Mouse (Mus musculus): ENCODE measurements around the gene Wdtc1. TPM values are rescaled to one million over a fixed set of nuclear protein-coding genes. Genes with fewer than 3 reads are reported as not detected.

The Wdtc1 gene
- polyA plus RNA-seq, 1 experiment from 2014 or later: 5.5 TPM

DNA sequence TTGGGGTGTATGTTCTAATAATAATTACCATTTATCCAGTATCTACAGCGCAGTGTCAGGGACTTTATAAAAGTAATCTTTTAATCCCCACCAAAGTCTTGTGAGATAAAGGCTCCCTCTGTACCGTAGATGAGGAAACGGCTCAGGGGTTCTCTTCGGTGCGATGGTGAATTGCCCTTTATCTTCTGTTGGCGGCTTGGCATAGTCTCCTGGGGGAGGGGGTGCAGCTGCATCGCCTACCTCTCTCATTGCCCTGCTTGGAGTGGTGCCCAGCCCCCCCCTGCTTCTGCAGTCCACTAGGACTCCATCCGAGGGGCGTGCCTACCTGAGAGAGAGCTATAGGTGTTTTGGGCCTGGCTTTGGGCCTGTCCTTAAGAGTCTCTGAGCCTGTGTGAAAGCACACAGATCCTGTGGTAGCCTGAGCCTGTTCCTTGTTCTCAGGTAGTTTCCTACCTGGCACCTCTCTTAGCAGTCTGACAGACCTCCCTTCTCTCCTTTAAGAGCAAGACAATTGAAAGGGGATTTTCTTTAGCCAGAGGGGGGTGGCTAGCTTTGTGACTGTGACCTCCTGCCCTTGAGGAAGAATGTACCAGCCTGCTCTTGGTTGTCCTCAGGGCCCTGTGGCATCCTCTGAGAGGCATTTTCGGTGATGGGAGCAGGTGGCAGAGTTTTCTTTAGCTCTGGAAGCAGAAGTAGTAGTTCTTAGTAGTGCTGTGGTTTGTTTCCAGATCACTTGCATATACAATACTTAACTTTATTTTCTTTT is 22.7 kb upstream of the Wdtc1 start:
- H3K27me3 ChIP-seq: no peaks in the 10 kb centered on the region
- H3K36me3 ChIP-seq: peaks cover 9% of the 10 kb centered on the region; the same call in 1 of the 2 replicates
- peak; percentile 49 for DNase-seq
- H3K27ac ChIP-seq: peak overlapping the region; percentile 64
- no peak overlapping the region for H3K4me3 ChIP-seq (replicated peaks)
- peaks cover 98% of the 10 kb centered on the region for H3K4me1 ChIP-seq (replicated peaks)
- peak overlapping the region; percentile 35 for H3K4me2 ChIP-seq
- peak overlapping the region; percentile 45 for H3K9ac ChIP-seq
- WGBS (ENCODE audit: insufficient replicate concordance): 27% methylated on average over 10 of the region's 10 CpGs
- H3K9me3 ChIP-seq (replicated peaks): no peaks in the 10 kb centered on the region
- peak; percentile 37 for ATAC-seq (ENCODE audit: low read depth)

- Histone ChIP-seq H3K4me3 (replicated peaks) (peak overlapping the region; percentile 88; the same call in 1 of the 2 replicates), H3K9me3 (replicated peaks) (no peaks in the 10 kb centered on the region), H3K27me3 (no peaks in the 10 kb centered on the region), H3K4me1 (replicated peaks) (peaks cover 93% of the 10 kb centered on the region), H3K9ac (peak overlapping the region; percentile 95), H3K4me2 (peak overlapping the region; percentile 90), H3K27ac (no peak overlapping the region), H3K36me3 (peaks cover 8% of the 10 kb centered on the region; the same call in 1 of the 2 replicates)
- WGBS (ENCODE audit: insufficient replicate concordance): 71% methylated on average over 4 of the region's 4 CpGs
- DNase-seq (no peak), ATAC-seq (ENCODE audit: low read depth) (no peak)
Measured at GRCm38 (mm10) chr4:133374011-133374410, 20.7 kb upstream of the Wdtc1 start.

DNA sequence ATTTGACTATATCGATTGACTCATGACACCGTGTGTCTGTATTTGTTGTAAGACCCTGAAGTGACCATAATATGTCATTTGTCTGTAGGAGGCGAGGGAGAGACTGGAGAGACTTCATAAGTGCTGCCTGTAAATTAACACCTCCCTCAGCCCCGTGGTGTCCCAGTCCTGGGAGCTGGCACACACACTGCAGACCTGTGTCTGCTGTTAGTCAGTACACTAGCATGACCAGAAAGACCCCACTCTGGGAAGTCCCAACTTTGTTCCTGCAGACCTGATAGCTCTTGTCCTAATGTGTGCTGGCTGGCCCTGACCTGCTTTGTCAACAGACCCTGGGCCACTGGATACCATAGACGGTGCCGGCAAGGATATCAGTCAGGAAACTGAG is 19.0 kb upstream of the Wdtc1 start:
- Histone ChIP-seq H3K27ac (peak overlapping the region; percentile 85), H3K27me3 (no peaks in the 10 kb centered on the region), H3K9ac (peak overlapping the region; percentile 95), H3K36me3 (peaks cover 8% of the 10 kb centered on the region; the same call in 1 of the 2 replicates), H3K9me3 (replicated peaks) (no peaks in the 10 kb centered on the region), H3K4me3 (replicated peaks) (peak overlapping the region; percentile 88), H3K4me2 (peak overlapping the region; percentile 90), H3K4me1 (replicated peaks) (peaks cover 76% of the 10 kb centered on the region)
- 42% methylated on average over 6 of the region's 6 CpGs for WGBS (ENCODE audit: insufficient replicate concordance)
- DNase-seq: no peak
- no peak for ATAC-seq (ENCODE audit: low read depth)

DNA sequence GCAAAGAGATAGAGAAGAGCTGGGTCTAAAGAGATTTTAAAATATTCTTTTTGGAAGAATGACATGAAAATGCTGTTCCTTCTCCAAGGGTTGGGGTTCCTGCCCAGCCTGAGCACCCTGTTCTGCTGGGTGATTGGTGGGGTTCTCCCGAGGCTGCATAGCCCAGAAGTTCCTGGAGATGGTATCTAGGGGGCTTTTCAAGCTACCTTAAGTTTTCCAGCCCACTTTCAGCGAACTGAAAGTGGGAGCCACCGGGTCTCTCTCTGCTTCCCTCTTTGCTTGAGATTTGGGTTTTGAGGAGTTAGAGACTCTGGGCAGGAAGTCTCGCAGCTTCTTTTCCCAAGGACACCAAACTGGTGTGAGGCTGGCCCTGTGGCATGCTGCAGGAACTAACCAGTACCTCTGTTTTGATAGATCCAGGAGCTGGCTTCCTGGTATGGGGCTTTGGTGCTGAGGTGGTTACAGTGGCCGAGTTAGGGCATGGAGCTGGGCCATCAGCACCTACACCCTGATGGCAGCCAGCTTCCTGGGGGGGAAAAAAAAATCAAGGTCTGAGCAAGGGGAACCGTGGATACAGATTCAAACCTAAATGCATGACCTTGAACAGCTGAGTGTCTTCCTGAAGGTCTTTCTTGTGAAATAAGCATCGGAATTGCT is 18.5 kb upstream of the Wdtc1 start:
- WGBS (ENCODE audit: insufficient replicate concordance): 38% methylated on average over 7 of the region's 7 CpGs
- no peak for ATAC-seq (ENCODE audit: low read depth)
- Histone ChIP-seq H3K36me3 (peaks cover 8% of the 10 kb centered on the region; the same call in 1 of the 2 replicates), H3K4me3 (replicated peaks) (peak overlapping the region; percentile 88), H3K27ac (peak overlapping the region; percentile 85), H3K27me3 (no peaks in the 10 kb centered on the region), H3K4me1 (replicated peaks) (peaks cover 71% of the 10 kb centered on the region), H3K4me2 (peak overlapping the region; percentile 90), H3K9me3 (replicated peaks) (no peaks in the 10 kb centered on the region), H3K9ac (peak overlapping the region; percentile 95)
- DNase-seq: no peak

- peaks cover 60% of the 10 kb centered on the region for H3K4me1 ChIP-seq (replicated peaks)
- H3K27ac ChIP-seq: peak overlapping the region; percentile 85
- peak overlapping the region; percentile 90 for H3K4me2 ChIP-seq
- peak; percentile 18; the same call in 1 of the 2 replicates for ATAC-seq (ENCODE audit: low read depth)
- peaks cover 8% of the 10 kb centered on the region; the same call in 1 of the 2 replicates for H3K36me3 ChIP-seq
- H3K4me3 ChIP-seq (replicated peaks): peak overlapping the region; percentile 88
- WGBS (ENCODE audit: insufficient replicate concordance): 48% methylated on average over 22 of the region's 22 CpGs
- DNase-seq: peak; percentile 71
- peak overlapping the region; percentile 95 for H3K9ac ChIP-seq
- no peaks in the 10 kb centered on the region for H3K27me3 ChIP-seq
- no peaks in the 10 kb centered on the region for H3K9me3 ChIP-seq (replicated peaks)
Measured at GRCm38 (mm10) chr4:133370298-133371274, 17.3 kb upstream of the Wdtc1 start.

DNA sequence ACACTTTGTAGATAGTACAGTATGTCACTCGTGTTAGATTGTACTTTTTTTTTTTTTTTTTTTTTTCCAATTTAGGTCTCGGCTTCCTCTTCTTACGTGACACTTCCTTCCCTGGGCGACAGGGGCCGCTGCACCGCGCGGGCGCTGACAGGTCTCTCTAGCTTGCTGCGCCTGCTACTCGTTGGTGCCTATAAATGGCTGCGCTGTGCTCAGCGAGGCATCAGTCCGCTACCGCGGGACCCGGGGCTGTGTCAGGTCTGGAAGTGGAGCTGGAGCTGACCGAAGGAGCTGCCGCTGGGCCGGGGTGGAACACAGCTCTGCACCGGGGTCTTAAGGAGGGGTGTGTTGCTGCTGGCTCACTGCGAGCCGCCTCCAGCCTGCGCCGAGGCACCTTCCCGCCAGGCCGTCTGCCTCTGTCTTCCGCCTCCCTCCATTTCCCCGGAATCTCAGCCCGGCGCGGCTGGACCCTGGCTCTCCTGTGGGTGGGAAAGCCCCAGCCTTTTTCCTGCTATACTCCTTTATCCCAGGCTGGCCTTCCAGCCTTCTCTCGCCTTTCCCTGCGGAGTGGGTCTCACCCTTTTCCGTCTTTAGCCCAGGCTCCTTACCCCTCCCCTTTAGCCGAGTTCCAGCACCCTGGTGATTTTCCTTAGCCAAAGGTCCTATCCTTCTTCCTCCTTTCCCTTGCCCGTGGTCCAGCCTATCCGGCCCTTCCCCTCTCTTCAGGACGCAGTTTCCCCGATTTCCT is 16.4 kb upstream of the Wdtc1 start, which contains the start of gene Slc9a1:
TSS of gene Slc9a1 (plus strand) at position 154 of the 745 bp plus-strand sequence.
- WGBS (ENCODE audit: insufficient replicate concordance): under 1% methylated on average over 40 of the region's 40 CpGs
- peak within 1 kb of the TSS; percentile 95 for H3K9ac ChIP-seq
- H3K27me3 ChIP-seq: no peaks in the 10 kb centered on the region
- H3K4me1 ChIP-seq (replicated peaks): peaks cover 51% of the 10 kb centered on the region
- peaks cover under 1% of the 10 kb centered on the region; the same call in 1 of the 2 replicates for H3K36me3 ChIP-seq
- peak within 1 kb of the TSS; percentile 88 for H3K4me3 ChIP-seq (replicated peaks)
- H3K9me3 ChIP-seq (replicated peaks): no peaks in the 10 kb centered on the region
- DNase-seq (peak; percentile 85), ATAC-seq (ENCODE audit: low read depth) (peak; percentile 88)
- H3K4me2 ChIP-seq: peak within 1 kb of the TSS; percentile 90
- peak within 1 kb of the TSS; percentile 85 for H3K27ac ChIP-seq

DNA sequence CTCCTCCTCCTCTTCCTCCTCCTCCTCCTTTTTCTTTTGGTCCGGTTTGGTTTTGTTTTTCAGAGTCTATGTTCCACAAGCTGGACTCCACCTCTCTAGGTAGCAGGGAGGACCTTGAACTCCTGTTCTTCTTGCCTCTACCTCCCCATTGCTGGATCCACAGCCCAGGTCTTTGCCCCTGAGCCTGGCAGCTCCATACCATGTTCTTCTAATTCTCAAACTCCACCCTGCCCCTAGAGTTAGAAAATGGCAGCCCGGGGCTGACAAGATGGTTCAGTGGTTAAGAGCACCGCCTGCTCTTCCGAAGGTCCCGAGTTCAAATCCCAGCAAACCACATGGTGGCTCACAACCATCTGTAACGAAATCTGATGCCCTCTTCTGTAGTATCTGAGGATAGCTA is 1.4 kb upstream of the Wdtc1 start:
- Histone ChIP-seq H3K4me2 (no peak overlapping the region), H3K9ac (no peak overlapping the region), H3K27ac (no peak overlapping the region), H3K9me3 (replicated peaks) (no peaks in the 10 kb centered on the region), H3K36me3 (no peaks in the 10 kb centered on the region), H3K27me3 (no peaks in the 10 kb centered on the region), H3K4me1 (replicated peaks) (peaks cover 15% of the 10 kb centered on the region), H3K4me3 (replicated peaks) (no peak overlapping the region)
- WGBS (ENCODE audit: insufficient replicate concordance): 76% methylated on average over 6 of the region's 6 CpGs
- DNase-seq (no peak), ATAC-seq (ENCODE audit: low read depth) (no peak)

GRCm38 (mm10) chr4:133352797-133353196 is 484 bp downstream of the Wdtc1 start:
- no peak overlapping the region for H3K4me3 ChIP-seq (replicated peaks)
- peak overlapping the region; percentile 28; the same call in 1 of the 2 replicates for H3K4me2 ChIP-seq
- no peaks in the 10 kb centered on the region for H3K36me3 ChIP-seq
- H3K9ac ChIP-seq: no peak overlapping the region
- H3K9me3 ChIP-seq (replicated peaks): no peaks in the 10 kb centered on the region
- no peaks in the 10 kb centered on the region for H3K27me3 ChIP-seq
- peaks cover 15% of the 10 kb centered on the region for H3K4me1 ChIP-seq (replicated peaks)
- no peak overlapping the region for H3K27ac ChIP-seq
- ATAC-seq (ENCODE audit: low read depth): 0 out of 2 replicates have a peak, but pooled peaks have one; percentile 50
- DNase-seq: peak; percentile 55
- WGBS (ENCODE audit: insufficient replicate concordance): 58% methylated on average over 10 of the region's 10 CpGs

DNA sequence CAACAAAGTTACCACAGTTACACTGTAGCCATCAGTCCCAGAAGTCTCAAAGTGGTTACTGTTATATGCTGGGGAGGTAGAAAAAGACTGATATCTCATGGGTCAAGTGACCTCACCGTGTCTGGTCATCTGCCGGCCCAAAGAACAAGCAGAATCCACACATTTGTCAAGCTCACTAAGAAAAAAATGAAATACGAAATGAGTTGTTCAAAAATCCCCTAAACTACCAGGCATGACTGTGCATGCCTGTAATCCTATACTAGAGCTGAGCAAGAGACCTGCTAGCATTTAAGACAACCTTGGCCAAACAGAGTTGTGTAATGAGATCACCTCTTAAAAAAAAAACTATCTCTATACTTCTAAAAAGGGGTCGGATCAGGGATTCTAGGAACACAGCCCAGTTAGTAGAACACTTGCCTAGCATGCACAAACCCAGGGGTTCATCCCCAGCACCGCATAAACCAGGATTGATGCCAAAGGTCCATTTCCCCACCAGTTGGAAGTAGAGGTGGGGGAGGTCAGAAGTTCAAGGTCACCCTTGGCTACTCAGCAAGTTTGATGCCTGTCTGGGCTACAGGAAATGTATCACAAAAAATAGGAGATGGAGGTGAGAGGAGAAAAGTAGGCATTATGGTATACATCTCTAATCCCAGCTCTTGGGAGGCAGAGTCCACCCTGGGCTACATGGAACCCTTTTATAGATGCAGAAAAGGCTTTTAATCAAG is 5.1 kb downstream of the Wdtc1 start:
- Histone ChIP-seq H3K36me3 (no peaks in the 10 kb centered on the region), H3K27ac (no peak overlapping the region), H3K4me2 (no peak overlapping the region), H3K4me1 (replicated peaks) (peaks cover 6% of the 10 kb centered on the region), H3K9ac (no peak overlapping the region), H3K4me3 (replicated peaks) (no peak overlapping the region), H3K9me3 (replicated peaks) (no peaks in the 10 kb centered on the region), H3K27me3 (no peaks in the 10 kb centered on the region; the same call in 1 of the 2 replicates)
- no peak for DNase-seq
- 66% methylated on average over 5 of the region's 5 CpGs for whole genome bisulfite sequencing (ENCODE audit: insufficient replicate concordance)
- ATAC-seq (ENCODE audit: low read depth): no peak

- Histone ChIP-seq H3K9me3 (replicated peaks) (no peaks in the 10 kb centered on the region), H3K4me1 (replicated peaks) (peaks cover under 1% of the 10 kb centered on the region), H3K9ac (no peak overlapping the region), H3K36me3 (no peaks in the 10 kb centered on the region), H3K27me3 (no peaks in the 10 kb centered on the region; the same call in none of the 2 replicates), H3K4me2 (no peak overlapping the region), H3K27ac (no peak overlapping the region), H3K4me3 (replicated peaks) (no peak overlapping the region)
- DNase-seq (no peak), ATAC-seq (ENCODE audit: low read depth) (no peak)
- WGBS (ENCODE audit: insufficient replicate concordance): 48% methylated on average over 4 of the region's 4 CpGs
Measured at GRCm38 (mm10) chr4:133347624-133348023, 5.7 kb downstream of the Wdtc1 start.

Data from liver, embryonic 13.5 days (tissue).